Mouse (Mus musculus): ENCODE measurements around the gene Rnase12.

DNA sequence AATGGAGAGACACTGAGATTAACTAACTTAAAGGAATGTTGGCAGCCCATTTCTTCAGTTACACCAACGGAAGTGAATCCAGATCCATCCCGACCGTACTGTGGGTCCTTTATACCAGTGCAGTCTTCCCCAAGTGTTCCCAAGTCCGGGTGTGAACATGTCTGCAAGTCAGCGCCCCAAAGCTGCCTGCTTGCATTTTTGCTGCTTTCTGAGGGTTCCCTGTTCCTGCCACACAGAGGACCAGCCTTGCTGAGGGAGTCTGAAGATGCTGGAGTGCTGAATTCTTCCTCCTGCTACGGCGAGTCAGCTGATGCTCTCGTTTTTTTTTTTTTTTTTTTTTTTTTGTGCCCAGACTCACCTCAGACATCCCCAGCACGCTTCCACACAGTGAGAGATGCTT, 37.5 kb upstream of the Rnase12 start:
- TF ChIP-seq CTCF (IDR thresholded peaks at IDR 0.05; ENCODE audit: low read depth) (no peak), EP300 (optimal IDR thresholded peaks at IDR 0.05) (no peak)
